Mouse (Mus musculus): Measurements from ENCODE around the gene Bahd1.

The Bahd1 gene

DNA sequence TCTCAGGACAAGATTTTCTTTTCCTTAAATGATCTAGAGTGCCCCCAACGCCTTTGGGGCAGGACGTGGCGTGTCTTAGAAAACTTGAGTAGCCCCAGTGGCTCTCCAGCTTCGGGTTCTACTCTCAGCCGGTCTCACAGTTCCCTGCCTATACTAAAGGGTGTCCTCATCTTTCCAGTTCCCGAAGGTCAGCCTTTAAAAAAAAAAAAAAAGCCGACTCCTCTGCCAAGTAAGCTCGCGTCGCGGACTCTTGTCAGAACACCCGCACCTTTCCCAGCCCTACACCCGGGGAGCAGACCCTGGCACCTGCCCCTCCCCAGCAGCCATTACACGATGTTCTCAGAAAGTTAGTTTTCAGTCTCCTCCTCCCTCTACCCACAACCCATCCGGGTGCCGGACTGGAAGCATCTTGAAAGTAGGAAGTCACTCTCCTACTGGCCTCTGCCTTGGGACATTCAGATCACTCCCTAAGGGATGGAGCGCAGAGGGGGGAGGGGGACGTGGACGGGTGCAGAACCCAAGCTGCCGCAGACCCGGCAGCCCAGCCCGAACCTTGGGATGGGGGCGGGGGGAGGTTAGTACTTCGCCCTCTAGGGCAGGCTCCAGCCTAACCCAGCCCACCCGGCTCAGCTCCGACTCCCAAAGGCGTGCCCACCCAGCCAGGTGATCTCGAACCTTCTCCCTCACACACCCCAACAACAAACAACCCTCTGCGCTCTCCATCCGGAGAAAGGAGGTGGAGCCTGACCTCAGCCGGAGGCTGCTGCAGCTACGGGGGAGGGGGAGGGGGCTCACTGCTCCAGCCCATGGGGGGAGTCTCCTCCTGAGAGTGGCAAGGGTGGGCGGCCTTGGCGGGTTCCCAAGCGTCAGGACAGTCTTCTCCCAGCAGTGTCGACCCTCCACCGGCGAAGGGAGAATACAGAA lies 3.9 kb upstream of the Bahd1 start:
- Histone ChIP-seq H3K4me1 (replicated peaks; ENCODE audit: low read depth, low read length) (peaks cover 56% of the 10 kb centered on the region), H3K36me3 (ENCODE audit: insufficient read depth, low read length) (no peaks in the 10 kb centered on the region), H3K4me3 (replicated peaks; ENCODE audit: low read length) (peak overlapping the region; percentile 76), H3K9me3 (ENCODE audit: low read length) (no peaks in the 10 kb centered on the region), H3K27me3 (ENCODE audit: insufficient read depth, low read length) (peaks cover 95% of the 10 kb centered on the region)
- TF ChIP-seq POU5F1 (IDR thresholded peaks at IDR 0.05; ENCODE audit: borderline replicate concordance, low read length) = 0 out of 2 replicates have a peak, but pooled peaks have one; percentile 4
- no peak for TF ChIP-seq NANOG (IDR thresholded peaks at IDR 0.05; ENCODE audit: borderline replicate concordance, low read length)
- no peak for TF ChIP-seq CTCF (conservative IDR thresholded peaks at IDR 0.05; ENCODE audit: low read length)

- Histone ChIP-seq H3K9me3 (ENCODE audit: low read length) (no peaks in the 10 kb centered on the region), H3K4me3 (replicated peaks; ENCODE audit: low read length) (peak overlapping the region; percentile 76), H3K27me3 (ENCODE audit: insufficient read depth, low read length) (peaks cover 89% of the 10 kb centered on the region), H3K36me3 (ENCODE audit: insufficient read depth, low read length) (no peaks in the 10 kb centered on the region), H3K4me1 (replicated peaks; ENCODE audit: low read depth, low read length) (peaks cover 56% of the 10 kb centered on the region)
- TF ChIP-seq NANOG (IDR thresholded peaks at IDR 0.05; ENCODE audit: borderline replicate concordance, low read length) (no peak), POU5F1 (IDR thresholded peaks at IDR 0.05; ENCODE audit: borderline replicate concordance, low read length) (no peak), CTCF (conservative IDR thresholded peaks at IDR 0.05; ENCODE audit: low read length) (no peak)
Observed at GRCm38 (mm10) chr2:118896914-118897291, 3.3 kb upstream of the Bahd1 start.

- no peaks in the 10 kb centered on the region for H3K36me3 ChIP-seq (ENCODE audit: insufficient read depth, low read length)
- TF ChIP-seq POU5F1 (IDR thresholded peaks at IDR 0.05; ENCODE audit: borderline replicate concordance, low read length) = no peak
- peak; percentile 67; the same call in 1 of the 2 replicates for TF ChIP-seq NANOG (IDR thresholded peaks at IDR 0.05; ENCODE audit: borderline replicate concordance, low read length)
- TF ChIP-seq CTCF (conservative IDR thresholded peaks at IDR 0.05; ENCODE audit: low read length) = no peak
Observed at GRCm38 (mm10) chr2:118897392-118897791, 2.8 kb upstream of the Bahd1 start.

DNA sequence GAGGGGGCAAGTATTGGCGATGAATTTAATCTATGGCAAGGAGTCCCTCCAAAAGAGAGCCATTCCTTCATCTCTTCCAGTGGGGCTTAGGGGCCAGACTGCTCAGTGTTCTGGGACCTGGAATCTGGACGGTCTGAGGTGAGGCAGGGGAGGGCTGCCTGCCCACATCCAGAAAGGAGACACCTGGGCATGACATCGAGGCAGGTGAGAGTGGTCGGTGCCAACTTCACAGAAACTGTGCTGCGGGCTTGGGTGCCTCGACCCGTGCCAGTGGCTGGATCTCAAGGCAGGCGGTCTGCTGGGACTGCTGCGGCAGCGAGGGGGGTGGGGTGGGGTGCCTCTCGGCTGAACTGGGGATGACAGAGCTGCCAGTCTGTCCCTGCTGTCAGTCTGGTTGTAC lies 2.4 kb upstream of the Bahd1 start:
- Histone ChIP-seq H3K9me3 (ENCODE audit: low read length) (no peaks in the 10 kb centered on the region), H3K36me3 (ENCODE audit: insufficient read depth, low read length) (no peaks in the 10 kb centered on the region), H3K27me3 (ENCODE audit: insufficient read depth, low read length) (peaks cover 88% of the 10 kb centered on the region), H3K4me1 (replicated peaks; ENCODE audit: low read depth, low read length) (peaks cover 58% of the 10 kb centered on the region), H3K4me3 (replicated peaks; ENCODE audit: low read length) (0 out of 2 replicates have a peak overlapping the region, but pooled peaks have one; percentile 76)
- TF ChIP-seq CTCF (conservative IDR thresholded peaks at IDR 0.05; ENCODE audit: low read length) (no peak), POU5F1 (IDR thresholded peaks at IDR 0.05; ENCODE audit: borderline replicate concordance, low read length) (no peak), NANOG (IDR thresholded peaks at IDR 0.05; ENCODE audit: borderline replicate concordance, low read length) (no peak)

More at GRCm38 (mm10) chr2:118897392-118897791, 2.8 kb upstream of the Bahd1 start:
- H3K4me1 ChIP-seq (replicated peaks; ENCODE audit: low read depth, low read length) = peaks cover 56% of the 10 kb centered on the region
- peaks cover 88% of the 10 kb centered on the region for H3K27me3 ChIP-seq (ENCODE audit: insufficient read depth, low read length)
- no peaks in the 10 kb centered on the region for H3K9me3 ChIP-seq (ENCODE audit: low read length)
- peak overlapping the region; percentile 76 for H3K4me3 ChIP-seq (replicated peaks; ENCODE audit: low read length)

DNA sequence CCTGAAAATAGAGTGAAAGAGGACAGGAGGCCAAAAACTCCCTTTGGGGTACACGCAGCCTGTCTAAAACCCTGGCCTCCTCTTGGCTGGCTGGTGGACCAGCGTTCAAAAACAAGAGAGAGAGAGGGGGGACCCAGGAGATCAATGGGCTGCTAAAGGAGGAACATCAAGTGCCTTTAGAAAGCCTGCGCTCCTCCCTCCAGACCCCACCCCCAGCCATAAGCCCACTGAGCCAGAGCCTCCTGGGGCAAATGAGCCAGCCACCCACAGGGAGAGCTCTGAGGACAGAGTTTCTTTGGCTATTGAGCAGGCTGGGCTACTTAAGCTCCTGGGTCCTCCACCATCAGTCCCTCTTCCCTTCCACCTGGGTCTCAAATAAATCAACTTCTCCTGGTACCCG lies 1.4 kb upstream of the Bahd1 start:
- H3K27me3 ChIP-seq (ENCODE audit: insufficient read depth, low read length) = peaks cover 89% of the 10 kb centered on the region
- H3K9me3 ChIP-seq (ENCODE audit: low read length) = no peaks in the 10 kb centered on the region
- peak overlapping the region; percentile 23; the same call in 1 of the 2 replicates for H3K4me3 ChIP-seq (replicated peaks; ENCODE audit: low read length)
- H3K4me1 ChIP-seq (replicated peaks; ENCODE audit: low read depth, low read length) = peaks cover 67% of the 10 kb centered on the region
- no peaks in the 10 kb centered on the region for H3K36me3 ChIP-seq (ENCODE audit: insufficient read depth, low read length)
- TF ChIP-seq NANOG (IDR thresholded peaks at IDR 0.05; ENCODE audit: borderline replicate concordance, low read length) (no peak), POU5F1 (IDR thresholded peaks at IDR 0.05; ENCODE audit: borderline replicate concordance, low read length) (no peak), CTCF (conservative IDR thresholded peaks at IDR 0.05; ENCODE audit: low read length) (no peak)

- peaks cover 89% of the 10 kb centered on the region for H3K27me3 ChIP-seq (ENCODE audit: insufficient read depth, low read length)
- peak overlapping the region; percentile 23; the same call in 1 of the 2 replicates for H3K4me3 ChIP-seq (replicated peaks; ENCODE audit: low read length)
- H3K9me3 ChIP-seq (ENCODE audit: low read length) = no peaks in the 10 kb centered on the region
- no peak for TF ChIP-seq NANOG (IDR thresholded peaks at IDR 0.05; ENCODE audit: borderline replicate concordance, low read length)
- TF ChIP-seq POU5F1 (IDR thresholded peaks at IDR 0.05; ENCODE audit: borderline replicate concordance, low read length) = no peak
- TF ChIP-seq CTCF (conservative IDR thresholded peaks at IDR 0.05; ENCODE audit: low read length) = no peak
- peaks cover 73% of the 10 kb centered on the region for H3K4me1 ChIP-seq (replicated peaks; ENCODE audit: low read depth, low read length)
- no peaks in the 10 kb centered on the region for H3K36me3 ChIP-seq (ENCODE audit: insufficient read depth, low read length)
Observed at GRCm38 (mm10) chr2:118899306-118899705, 871 bp upstream of the Bahd1 start.

DNA sequence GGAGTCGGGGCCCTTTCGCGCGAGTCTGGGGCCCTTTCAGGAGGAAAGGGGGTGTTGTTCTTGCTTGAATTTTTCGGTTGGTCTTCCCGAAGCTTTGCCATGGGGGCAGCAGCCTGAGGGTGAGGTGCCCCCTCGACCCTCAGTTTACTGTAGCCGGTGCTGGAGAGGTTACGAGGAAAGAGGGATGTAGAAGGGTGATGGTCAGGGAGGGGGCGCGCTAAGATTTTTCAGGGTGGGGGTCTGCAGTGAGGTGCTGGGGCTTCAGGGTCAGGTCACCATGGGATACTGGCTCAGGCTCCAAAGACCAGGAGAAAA lies 606 bp downstream of the Bahd1 start:
- TF ChIP-seq POU5F1 (IDR thresholded peaks at IDR 0.05; ENCODE audit: borderline replicate concordance, low read length) (no peak), NANOG (IDR thresholded peaks at IDR 0.05; ENCODE audit: borderline replicate concordance, low read length) (no peak), CTCF (conservative IDR thresholded peaks at IDR 0.05; ENCODE audit: low read length) (no peak)
- H3K4me3 ChIP-seq (replicated peaks; ENCODE audit: low read length) = peak overlapping the region; percentile 64
- H3K36me3 ChIP-seq (ENCODE audit: insufficient read depth, low read length) = no peaks in the 10 kb centered on the region
- H3K4me1 ChIP-seq (replicated peaks; ENCODE audit: low read depth, low read length) = peaks cover 74% of the 10 kb centered on the region
- peaks cover 89% of the 10 kb centered on the region for H3K27me3 ChIP-seq (ENCODE audit: insufficient read depth, low read length)
- no peaks in the 10 kb centered on the region for H3K9me3 ChIP-seq (ENCODE audit: low read length)

DNA sequence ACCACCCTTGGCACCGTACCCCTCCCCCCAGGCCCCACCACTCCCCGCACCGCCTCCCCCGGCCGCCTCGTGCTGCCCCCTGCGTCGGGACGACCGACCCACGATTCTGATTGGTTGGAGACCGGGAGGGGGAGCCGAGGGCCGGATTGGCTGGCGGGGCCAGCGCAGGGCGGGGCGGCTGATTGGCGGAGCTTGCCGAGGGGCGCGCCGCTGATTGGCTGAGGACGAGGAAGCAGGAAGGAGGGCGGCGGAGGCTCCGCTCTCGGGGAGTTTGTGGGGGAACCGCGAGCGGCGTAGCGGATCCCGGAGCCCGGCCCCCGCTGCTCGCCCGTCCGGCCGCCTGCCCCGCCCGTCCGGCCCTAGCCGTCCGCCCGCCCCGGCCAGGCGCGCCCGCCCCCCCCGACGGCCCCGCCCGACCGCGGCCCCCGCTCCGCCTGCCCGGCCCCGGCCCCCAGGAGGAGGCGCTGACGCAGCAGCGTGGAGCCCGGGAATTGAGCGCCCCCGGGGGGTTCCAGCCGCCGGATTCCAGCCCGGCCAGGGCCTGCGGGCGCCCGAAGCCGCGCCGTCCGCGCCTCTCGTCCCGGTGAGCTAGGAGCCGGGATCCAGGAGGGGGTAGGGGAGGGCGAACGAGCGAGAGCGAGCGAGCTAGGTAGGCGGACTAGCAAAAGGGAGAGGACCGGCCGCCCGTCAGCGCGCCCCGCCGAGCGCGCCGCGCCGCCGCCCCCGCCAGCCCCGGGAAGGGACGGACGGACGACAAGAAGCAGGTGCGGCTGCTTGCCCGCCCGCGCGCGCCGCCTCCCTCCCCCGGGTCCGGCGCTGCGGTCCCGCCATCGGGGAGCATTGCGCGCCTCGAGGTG lies 1.2 kb downstream of the Bahd1 start:
- Histone ChIP-seq H3K36me3 (ENCODE audit: insufficient read depth, low read length) (no peaks in the 10 kb centered on the region), H3K4me3 (replicated peaks; ENCODE audit: low read length) (peak overlapping the region; percentile 87), H3K27me3 (ENCODE audit: insufficient read depth, low read length) (peaks cover 89% of the 10 kb centered on the region), H3K4me1 (replicated peaks; ENCODE audit: low read depth, low read length) (peaks cover 74% of the 10 kb centered on the region), H3K9me3 (ENCODE audit: low read length) (no peaks in the 10 kb centered on the region)
- TF ChIP-seq NANOG (IDR thresholded peaks at IDR 0.05; ENCODE audit: borderline replicate concordance, low read length) (no peak), CTCF (conservative IDR thresholded peaks at IDR 0.05; ENCODE audit: low read length) (no peak), POU5F1 (IDR thresholded peaks at IDR 0.05; ENCODE audit: borderline replicate concordance, low read length) (no peak)

Data from E14TG2a.4 (cell line).